Mouse (Mus musculus) layer of hippocampus, adult 2 months (tissue): ENCODE data around the gene Vmn1r232. TPM values are rescaled to one million over a fixed set of nuclear protein-coding genes. Genes with fewer than 3 reads are reported as not detected.

ENCODE experiments used
- DNase-seq, 2 experiments: peaks; one replicate each; pipeline ENCODE4 v3.0.0; 2022; ENCODE audit warnings: low spot score in 2 of 2
- H3K27ac ChIP-seq: fragments of 200-600 bp; 2 replicates; pipeline ENCODE4 v1.8.1; 2022
- H3K4me3 ChIP-seq: fragments of 200-600 bp; 2 replicates; pipeline ENCODE4 v1.8.1; 2022; ENCODE audit warnings: mild to moderate bottlenecking
- CTCF ChIP-seq: fragments of 200-600 bp; conservative IDR thresholded peaks from 2 replicates; pipeline ENCODE4 v1.8.1; 2022; ENCODE audit warnings: antibody characterized with exemption, mild to moderate bottlenecking, moderate library complexity
- long read RNA-seq, 2 experiments: library from polyadenylated mRNA; stranded (forward); transcript quantifications; one replicate each; pipeline ENCODE4 v2.0.0; 2021; ENCODE audit warnings: borderline mapping rate in 2 of 2
- total RNA-seq, 2 experiments: library from RNA; stranded (reverse); gene quantifications; 2 replicates each; pipeline ENCODE4 v1.2.3; 2021

Gene Vmn1r232
- not detected for total RNA-seq
- long read RNA-seq, experiment 1, result 0 reads
- long read RNA-seq, experiment 2, result 0 reads

- H3K4me3 ChIP-seq, result no peak within 1 kb of the TSS
- H3K27ac ChIP-seq, result no peak within 1 kb of the TSS
- DNase-seq, result no peak
- TF ChIP-seq CTCF, result no peak
These were observed at the start of gene Vmn1r232 for GRCm38 (mm10) chr17:20919614-20920013. Vmn1r232 (minus strand) TSS chr17:20919714.

- H3K4me3 ChIP-seq, result no peak overlapping the region
- TF ChIP-seq CTCF, result no peak
These were observed 47.2 kb upstream of the Vmn1r232 start for GRCm38 (mm10) chr17:20966681-20967080.

GRCm38 (mm10) chr17:20965421-20965820 lies 45.9 kb upstream of the Vmn1r232 start:
- no peak overlapping the region for H3K4me3 ChIP-seq
- no peak for TF ChIP-seq CTCF

More at GRCm38 (mm10) chr17:20966681-20967080, 47.2 kb upstream of the Vmn1r232 start:
- no peak overlapping the region for H3K27ac ChIP-seq
- DNase-seq, result no peak

GRCm38 (mm10) chr17:20960386-20960785 lies 40.9 kb upstream of the Vmn1r232 start:
- Histone ChIP-seq H3K27ac (no peak overlapping the region), H3K4me3 (no peak overlapping the region)
- no peak for DNase-seq
- no peak for TF ChIP-seq CTCF

More at GRCm38 (mm10) chr17:20965421-20965820, 45.9 kb upstream of the Vmn1r232 start:
- no peak for DNase-seq
- no peak overlapping the region for H3K27ac ChIP-seq

- no peak for DNase-seq
- no peak for TF ChIP-seq CTCF
- Histone ChIP-seq H3K27ac (peak overlapping the region; percentile 99; the same call in 1 of the 2 replicates), H3K4me3 (peak overlapping the region; percentile 71)
These were observed 27.1 kb upstream of the Vmn1r232 start for GRCm38 (mm10) chr17:20946636-20947035.

GRCm38 (mm10) chr17:20946026-20946565 lies 26.6 kb upstream of the Vmn1r232 start:
- Histone ChIP-seq H3K27ac (peak overlapping the region; percentile 99), H3K4me3 (peak overlapping the region; percentile 71)
- no peak for DNase-seq
- TF ChIP-seq CTCF, result no peak

GRCm38 (mm10) chr17:20944985-20945891 lies 25.7 kb upstream of the Vmn1r232 start, which contains the start of gene Ppp2r1a:
Ppp2r1a (plus strand) TSS chr17:20945311.
- peak; percentile 97 to 100 for DNase-seq
- Histone ChIP-seq H3K27ac (peak within 1 kb of the TSS; percentile 99), H3K4me3 (peak within 1 kb of the TSS; percentile 71)
- TF ChIP-seq CTCF, result peak; percentile 24

- TF ChIP-seq CTCF, result no peak
- H3K4me3 ChIP-seq, result peak overlapping the region; percentile 66
- H3K27ac ChIP-seq, result peak overlapping the region; percentile 98
- DNase-seq, result no peak
These were observed 24.7 kb upstream of the Vmn1r232 start for GRCm38 (mm10) chr17:20944226-20944625.

- no peak within 1 kb of the TSS for H3K4me3 ChIP-seq
- no peak for DNase-seq
- no peak for TF ChIP-seq CTCF
- no peak within 1 kb of the TSS for H3K27ac ChIP-seq
These were observed 14.5 kb downstream of the Vmn1r232 start, which contains the start of gene Vmn1r231 for GRCm38 (mm10) chr17:20904991-20905390. Vmn1r231 (minus strand) TSS chr17:20905091.

Other genes with a start within 250 kb of the Vmn1r232 start
- not detected for gene Vmn1r226, start 236.9 kb downstream of the Vmn1r232 start, total RNA-seq
- gene Vmn1r227, start 189.9 kb downstream of the Vmn1r232 start, total RNA-seq, result not detected
- not detected for gene Vmn1r228, start 133.6 kb downstream of the Vmn1r232 start, total RNA-seq
- gene Vmn1r229, start 108.2 kb downstream of the Vmn1r232 start, total RNA-seq, result under 1 TPM in 1 of 2 experiments, not detected in 1; 0.05 TPM
- not detected for gene Vmn1r230, start 79.3 kb downstream of the Vmn1r232 start, total RNA-seq
- gene Vmn1r231, start 14.6 kb downstream of the Vmn1r232 start, total RNA-seq, result not detected
- gene Ppp2r1a, start 25.6 kb upstream of the Vmn1r232 start, total RNA-seq, result 100 to 1,000 TPM; 562 to 601 TPM
- gene Vmn1r233, start 76.8 kb upstream of the Vmn1r232 start, total RNA-seq, result not detected
- 10 to 100 TPM; 22.1 to 22.7 TPM for gene Zfp160, start 89.2 kb upstream of the Vmn1r232 start, total RNA-seq